Mouse (Mus musculus) urinary bladder, adult 18-20 months (tissue): ENCODE measurements around the gene Sdha.

Experiments used
- DNase-seq, 2 experiments: peaks; one replicate each; pipeline ENCODE4 v3.0.0; 2022; ENCODE audit warnings: low spot score in 2 of 2, mixed read lengths in 2 of 2

Sdha gene

GRCm38 (mm10) chr13:74349566-74350434 is at the start of gene Sdha, which contains the start of gene Ccdc127:
TSS of gene Sdha (minus strand) at chr13:74350280.
TSS of gene Ccdc127 (plus strand) at chr13:74350309.
- DNase-seq: peak; percentile 92 to 94

GRCm38 (mm10) chr13:74399298-74399839 is 49.3 kb upstream of the Sdha start, which contains the start of gene Ftl1-ps1:
TSS of gene Ftl1-ps1 (plus strand) at chr13:74399694.
- DNase-seq: no peak

- no peak for DNase-seq
Measured at GRCm38 (mm10) chr13:74391156-74391555, 41.1 kb upstream of the Sdha start.

GRCm38 (mm10) chr13:74390371-74390990 is 40.4 kb upstream of the Sdha start, which contains the start of gene Zfp72:
TSS of gene Zfp72 (minus strand) at chr13:74390836.
- peak; percentile 37 to 53 for DNase-seq

DNA sequence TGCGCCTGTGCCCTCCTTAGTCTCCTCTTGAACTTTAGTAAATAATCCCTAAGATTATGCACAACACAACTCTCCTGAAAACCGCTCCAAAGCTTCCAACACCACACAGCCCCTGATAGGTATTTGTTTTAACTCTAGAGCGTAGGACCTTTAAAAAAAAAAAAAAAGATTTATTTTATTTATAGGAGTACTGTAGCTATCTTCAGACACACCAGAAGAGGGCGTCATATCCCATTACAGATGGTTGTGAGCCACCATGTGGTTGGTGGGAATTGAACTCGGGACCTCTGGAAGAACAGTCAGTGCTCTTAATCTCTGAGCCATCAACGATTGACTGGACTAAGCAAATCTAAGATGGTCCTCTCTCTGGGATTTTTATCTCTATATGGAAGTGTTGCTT is 39.6 kb upstream of the Sdha start:
- DNase-seq: no peak

GRCm38 (mm10) chr13:74382289-74382688 is 32.2 kb upstream of the Sdha start:
- no peak for DNase-seq

- no peak for DNase-seq
Measured at GRCm38 (mm10) chr13:74381533-74382276, 31.6 kb upstream of the Sdha start.

GRCm38 (mm10) chr13:74363859-74364235 is 13.8 kb upstream of the Sdha start, which contains the start of gene Lrrc14b:
TSS of gene Lrrc14b (minus strand) at chr13:74364005.
- DNase-seq: no peak

GRCm38 (mm10) chr13:74363176-74363858 is 13.2 kb upstream of the Sdha start:
- no peak for DNase-seq

- no peak for DNase-seq
Measured at GRCm38 (mm10) chr13:74362218-74362617, 12.1 kb upstream of the Sdha start.

DNA sequence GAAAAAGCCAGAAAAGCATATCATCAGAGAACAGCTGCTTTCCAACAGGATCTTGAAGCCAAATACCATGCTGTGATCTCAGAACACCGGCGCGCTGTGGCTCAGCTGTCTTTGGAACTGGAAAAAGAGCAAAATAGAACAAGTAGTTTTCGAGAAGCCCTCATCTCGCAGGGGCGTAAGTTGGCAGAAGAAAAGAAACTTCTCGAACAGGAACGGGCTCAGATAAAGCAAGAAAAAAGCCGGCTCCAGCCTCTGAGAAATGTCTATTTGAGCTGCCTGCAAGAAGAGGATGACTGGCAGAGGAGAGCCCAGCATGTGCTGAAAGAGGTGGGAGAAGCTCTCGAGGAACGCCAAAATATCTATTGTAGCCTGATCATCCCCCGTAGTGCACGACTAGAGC is 6.4 kb upstream of the Sdha start:
- DNase-seq: no peak

DNA sequence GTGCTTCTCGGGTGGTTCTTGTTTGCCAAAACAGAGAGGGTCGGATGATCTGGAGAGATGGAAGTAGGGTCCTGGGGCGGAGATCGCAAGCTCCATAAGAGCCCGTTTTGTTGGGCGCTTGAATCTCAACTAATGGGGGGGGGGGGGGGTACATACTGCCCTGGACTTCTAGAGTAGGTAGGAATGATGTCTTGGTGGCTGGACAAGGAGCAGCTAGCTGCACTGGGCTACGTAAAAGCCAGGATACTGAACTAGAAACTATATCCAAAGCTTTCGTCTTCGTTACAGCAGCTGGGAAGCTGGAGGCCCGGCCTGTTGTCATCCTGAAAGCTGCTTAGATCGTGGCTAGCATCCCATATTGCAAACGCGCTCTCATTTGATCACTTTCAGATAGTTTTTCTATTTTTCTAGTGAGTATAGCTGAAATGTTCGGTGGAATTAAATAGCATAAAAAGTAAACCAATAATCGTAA is 391 bp upstream of the Sdha start:
- DNase-seq: no peak

- no peak for DNase-seq
Measured at GRCm38 (mm10) chr13:74341036-74341435, 9.0 kb downstream of the Sdha start.

DNA sequence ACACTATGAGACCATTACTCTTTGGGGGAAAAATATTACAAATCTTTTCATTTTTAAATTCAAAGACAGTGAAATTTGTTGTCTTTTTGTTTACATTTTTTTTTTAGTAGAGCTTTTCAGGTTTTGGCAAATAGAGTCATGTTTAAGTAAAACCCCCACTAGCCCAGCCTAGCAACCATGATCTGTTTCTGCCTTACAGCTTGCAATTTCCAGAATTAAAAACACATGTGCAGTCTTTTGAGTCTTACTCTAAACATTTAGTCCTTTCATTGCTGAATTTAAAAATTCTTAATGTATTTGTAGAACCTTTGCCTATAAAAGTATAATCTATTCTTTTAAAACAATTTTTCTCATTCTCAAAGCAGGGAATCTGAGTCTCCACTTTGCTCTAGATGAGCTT is 20.8 kb downstream of the Sdha start:
- DNase-seq: no peak

- DNase-seq: peak; percentile 84 to 95
Measured at GRCm38 (mm10) chr13:74317170-74317849, 32.8 kb downstream of the Sdha start, which contains the start of gene Pdcd6. TSS of gene Pdcd6 (minus strand) at chr13:74317580.

DNA sequence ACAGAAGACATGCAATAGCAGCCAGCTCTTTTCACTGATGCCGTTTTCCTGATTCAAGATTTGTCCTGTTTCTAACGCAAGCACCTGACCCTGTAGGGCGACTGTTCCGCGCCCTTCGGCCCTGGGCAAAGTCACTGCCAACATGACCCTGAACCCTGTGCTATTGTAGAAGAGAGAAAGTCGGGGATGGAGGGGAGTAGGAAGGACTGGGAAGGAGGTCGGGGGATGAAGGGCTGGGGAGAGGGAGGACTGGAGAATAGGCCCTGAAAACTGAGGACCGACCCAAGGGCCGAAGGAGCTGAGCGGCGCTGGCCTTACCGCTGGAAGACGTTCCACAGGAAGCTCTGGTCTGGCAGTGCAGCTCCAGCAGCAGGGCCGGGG is 33.3 kb downstream of the Sdha start:
- DNase-seq: no peak

GRCm38 (mm10) chr13:74316386-74316785 is 33.7 kb downstream of the Sdha start:
- DNase-seq: no peak

DNA sequence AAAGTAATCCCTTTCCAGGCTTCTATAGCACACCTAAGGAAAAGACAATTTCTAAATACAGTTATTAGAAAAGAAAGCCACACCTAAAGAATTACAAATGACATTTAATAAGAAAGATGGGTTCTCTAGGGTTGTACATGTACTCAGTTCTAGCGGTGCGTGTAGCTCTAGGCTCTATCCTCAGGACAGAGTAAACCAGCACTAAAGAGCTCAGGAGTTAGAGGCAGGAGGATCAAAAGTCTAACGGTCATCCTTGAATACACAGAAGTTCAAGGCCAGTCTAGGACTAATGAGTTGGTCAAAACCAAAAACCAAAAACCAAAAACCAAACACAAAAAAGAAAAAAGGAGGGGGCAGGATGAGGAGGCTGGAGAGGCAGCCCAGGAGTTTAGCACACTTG is 35.5 kb downstream of the Sdha start:
- no peak for DNase-seq

DNA sequence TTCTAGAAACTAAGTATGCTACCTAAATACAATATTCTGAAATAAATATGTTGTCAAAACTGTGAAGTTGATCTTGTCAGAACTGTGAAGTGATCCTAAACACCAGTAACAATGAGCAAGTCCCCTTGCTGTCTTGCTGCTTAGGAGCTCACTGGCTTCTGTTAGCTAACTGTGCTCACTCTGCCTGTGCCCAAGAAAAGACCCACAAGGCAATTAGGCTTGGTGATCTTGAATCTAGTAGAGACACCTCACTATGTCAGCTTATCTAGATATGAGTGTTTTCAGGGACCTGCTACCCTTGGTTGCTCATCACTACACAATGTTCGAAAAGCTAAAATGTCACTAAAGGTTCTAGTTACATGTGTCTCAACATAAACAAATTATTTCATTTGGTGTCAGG is 44.3 kb downstream of the Sdha start:
- no peak for DNase-seq

GRCm38 (mm10) chr13:74305380-74305779 is 44.7 kb downstream of the Sdha start:
- DNase-seq: no peak
